Mouse (Mus musculus): Measurements from ENCODE around the gene Dusp22.

DNA sequence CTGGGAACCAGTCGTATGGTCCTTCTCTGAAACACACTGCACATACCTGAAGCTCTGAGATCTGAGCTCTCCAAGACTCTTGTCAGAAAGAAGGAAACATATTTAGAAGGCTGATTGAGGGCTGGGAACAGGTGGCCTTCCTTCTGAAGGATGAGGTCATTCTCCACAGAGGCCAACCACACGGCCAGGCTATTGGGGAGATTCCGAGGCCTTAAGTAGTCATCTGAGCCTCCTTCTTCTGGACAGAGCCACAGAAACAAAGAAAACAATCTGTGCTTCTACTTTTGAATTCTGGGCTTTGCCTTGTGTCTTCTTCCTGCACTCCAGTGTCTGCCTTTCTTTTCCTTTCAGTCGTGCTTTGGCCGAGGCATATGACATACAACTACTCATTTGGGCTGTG is 2.9 kb upstream of the Dusp22 start:
- TF ChIP-seq CTCF (IDR thresholded peaks at IDR 0.05; ENCODE audit: low read depth, low read length) (no peak), POLR2A (IDR thresholded peaks at IDR 0.05; ENCODE audit: extremely low read depth, insufficient read depth, low read length) (no peak)
